Mouse (Mus musculus) midbrain, postnatal 0 days (tissue): Measurements from ENCODE around the gene Rcor2. TPM values are rescaled to one million over a fixed set of nuclear protein-coding genes. Genes with fewer than 3 reads are reported as not detected.

Experiments
- ATAC-seq: fragments of 200-750 bp; cut with Nextera tagmentation; 2 replicates; pipeline ENCODE4 v1.8.0; 2017; ENCODE audit warnings: moderate number of reproducible peaks, mild to moderate bottlenecking, moderate TSS enrichment, moderate library complexity; ENCODE audit not compliant: low FRiP score
- DNase-seq: peaks from one replicate; pipeline ENCODE4 v3.0.0-alpha.2; 2015; ENCODE audit warnings: low spot score
- H3K27ac ChIP-seq: fragments of 300-500 bp; sonication (generic); 2 replicates; pipeline ENCODE4 v1.5.1; 2014; ENCODE audit warnings: low read depth, mild to moderate bottlenecking, low read length, mixed read lengths
- H3K27me3 ChIP-seq: fragments of 300-500 bp; sonication (generic); 2 replicates; pipeline ENCODE4 v1.6.1; 2014; ENCODE audit warnings: low read length, control low read depth, mixed read lengths; ENCODE audit not compliant: insufficient read depth
- H3K36me3 ChIP-seq: fragments of 300-500 bp; sonication (generic); 2 replicates; pipeline ENCODE4 v1.6.1; 2014; ENCODE audit warnings: low read length, control low read depth, mixed read lengths; ENCODE audit not compliant: insufficient read depth
- H3K4me1 ChIP-seq: fragments of 300-500 bp; sonication (generic); 2 replicates; pipeline ENCODE4 v1.6.1; 2014; ENCODE audit warnings: mild to moderate bottlenecking, control low read depth, antibody characterized with exemption, low read length, mixed read lengths; ENCODE audit not compliant: insufficient read depth
- H3K4me2 ChIP-seq: fragments of 300-500 bp; sonication (generic); 2 replicates; pipeline ENCODE4 v1.6.1; 2014; ENCODE audit warnings: low read depth, mild to moderate bottlenecking, low read length, mixed read lengths; ENCODE audit not compliant: poor library complexity, severe bottlenecking
- H3K4me3 ChIP-seq: fragments of 300-500 bp; sonication (generic); 2 replicates; pipeline ENCODE4 v1.5.1; 2014; ENCODE audit warnings: low read depth, mild to moderate bottlenecking, low read length, moderate library complexity
- H3K9ac ChIP-seq: fragments of 300-500 bp; sonication (generic); replicated peaks from 2 replicates; pipeline ENCODE4 v1.6.1; 2014; ENCODE audit warnings: mild to moderate bottlenecking, low read length, moderate library complexity, mixed read lengths; ENCODE audit not compliant: poor library complexity, severe bottlenecking
- H3K9me3 ChIP-seq: fragments of 300-500 bp; sonication (generic); 2 replicates; pipeline ENCODE4 v1.6.1; 2016; ENCODE audit warnings: low read length, control low read depth
- CTCF ChIP-seq: IDR thresholded peaks from 2 replicates; pipeline ENCODE4 v1.5.1; 2016; ENCODE audit warnings: antibody characterized with exemption, mild to moderate bottlenecking
- WGBS: fragments of 180-500 bp; shearing (Covaris S2); extraction: QIAGEN DNeasy Blood & Tissue Kit; methylation state at CpG from one replicate; pipeline ENCODE4 v1.1.7; 2014; 5-methylcytosine and 5-hydroxymethylcytosine counted together
- polyA plus RNA-seq: library from polyadenylated mRNA; unstranded; fragments of >200 nt; fragmentation: Nextera tagmentation; extraction: Ambion mirVana; gene quantifications from 2 replicates; pipeline ENCODE4 v1.2.1, GENCODE M21; 2015
- total RNA-seq: library from RNA; depleted of rRNA; stranded (reverse); fragments of >200 nt; gene quantifications from 2 replicates; pipeline ENCODE4 v1.2.3, GENCODE M21; 2014

Rcor2 gene
- total and polyA plus RNA-seq, 2 experiments from 2014 or later: 8.9 to 53.1 TPM

DNA sequence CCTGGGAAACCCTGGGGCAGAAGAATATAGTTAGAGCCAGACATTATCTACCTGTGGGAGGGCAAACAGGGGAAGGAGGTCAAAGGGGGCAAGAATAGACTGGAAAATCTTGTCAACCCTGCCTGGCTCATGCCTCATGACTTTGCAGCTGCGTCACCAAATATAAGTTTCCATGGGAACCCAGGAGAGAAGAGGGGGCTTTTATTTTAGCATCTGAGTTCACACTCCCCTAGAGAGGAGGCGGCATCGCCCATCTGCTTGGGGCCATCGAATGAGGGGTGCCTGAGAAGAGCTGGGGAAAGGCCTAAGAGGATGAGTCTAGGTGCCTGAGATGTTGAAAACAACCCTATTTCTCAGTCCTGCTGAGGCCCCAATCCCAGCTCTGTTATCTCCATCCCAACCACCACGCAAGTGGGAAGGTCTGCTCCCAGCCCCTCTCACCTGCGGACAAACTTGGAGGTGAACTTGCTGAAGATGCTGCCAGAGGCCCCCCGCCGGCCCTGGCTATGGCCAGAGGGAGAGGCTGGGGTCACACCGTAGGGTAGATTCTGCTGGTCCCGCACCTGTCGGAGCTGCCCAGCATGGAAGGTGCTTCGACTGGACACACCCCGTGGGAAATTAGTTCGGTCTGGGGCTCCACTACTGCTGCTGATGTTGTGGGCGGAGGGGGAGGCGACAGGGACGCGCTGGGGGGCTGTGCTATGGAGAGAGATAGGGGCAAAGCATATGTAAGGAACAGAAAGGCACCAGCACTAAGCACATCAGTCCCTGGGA is 13.6 kb downstream of the Rcor2 start:
- H3K9ac ChIP-seq: no peak overlapping the region
- no peaks in the 10 kb centered on the region for H3K27me3 ChIP-seq
- peaks cover 63% of the 10 kb centered on the region for H3K36me3 ChIP-seq
- WGBS: 87% methylated on average over 18 of the region's 18 CpGs
- H3K9me3 ChIP-seq: no peaks in the 10 kb centered on the region
- no peak overlapping the region for H3K4me2 ChIP-seq
- DNase-seq: no peak
- no peak for ATAC-seq
- no peak overlapping the region for H3K4me3 ChIP-seq
- H3K4me1 ChIP-seq: no peaks in the 10 kb centered on the region
- no peak for TF ChIP-seq CTCF
- H3K27ac ChIP-seq: no peak overlapping the region

DNA sequence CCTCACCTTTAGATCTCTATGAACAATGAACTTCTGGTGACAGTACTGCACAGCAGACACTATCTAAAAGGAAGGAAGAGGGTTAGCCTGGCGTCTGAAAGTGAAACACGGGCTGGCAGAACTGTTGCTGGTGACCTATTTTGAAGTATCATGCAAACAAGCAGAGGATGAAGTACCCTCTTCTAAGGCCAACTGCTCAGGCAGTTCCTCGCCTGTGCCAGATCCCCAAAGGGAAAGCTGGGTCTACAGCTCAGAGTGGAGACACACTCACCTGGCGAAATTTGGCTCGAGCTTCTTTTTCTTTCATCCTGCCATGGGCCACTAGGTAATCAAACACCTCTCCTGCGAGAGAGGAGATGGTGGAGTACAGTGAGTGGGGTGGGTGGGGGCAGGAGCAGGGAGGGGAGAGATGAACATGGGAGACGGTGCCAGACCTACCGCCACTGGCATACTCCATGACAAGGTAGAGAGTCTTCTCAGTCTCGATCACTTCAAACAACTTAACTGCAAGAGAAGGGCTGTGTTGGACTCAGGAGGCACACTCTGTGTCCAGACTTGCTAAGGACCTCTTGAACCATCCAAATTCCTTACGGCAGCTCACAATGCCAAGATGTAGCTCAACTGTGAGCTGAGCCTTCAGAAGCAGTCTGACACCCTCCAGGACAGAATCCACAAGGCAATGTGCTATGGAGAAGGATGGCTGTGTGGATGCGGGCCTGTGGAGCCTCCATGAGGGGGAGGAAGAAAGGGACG is 19.6 kb downstream of the Rcor2 start:
- Histone ChIP-seq H3K4me3 (no peak overlapping the region), H3K36me3 (peaks cover 53% of the 10 kb centered on the region), H3K9me3 (no peaks in the 10 kb centered on the region), H3K4me1 (no peaks in the 10 kb centered on the region), H3K27me3 (no peaks in the 10 kb centered on the region), H3K4me2 (no peak overlapping the region), H3K9ac (no peak overlapping the region), H3K27ac (no peak overlapping the region)
- DNase-seq (no peak), ATAC-seq (no peak)
- 92% methylated on average over 12 of the region's 12 CpGs for whole genome bisulfite sequencing
- TF ChIP-seq CTCF: no peak

DNA sequence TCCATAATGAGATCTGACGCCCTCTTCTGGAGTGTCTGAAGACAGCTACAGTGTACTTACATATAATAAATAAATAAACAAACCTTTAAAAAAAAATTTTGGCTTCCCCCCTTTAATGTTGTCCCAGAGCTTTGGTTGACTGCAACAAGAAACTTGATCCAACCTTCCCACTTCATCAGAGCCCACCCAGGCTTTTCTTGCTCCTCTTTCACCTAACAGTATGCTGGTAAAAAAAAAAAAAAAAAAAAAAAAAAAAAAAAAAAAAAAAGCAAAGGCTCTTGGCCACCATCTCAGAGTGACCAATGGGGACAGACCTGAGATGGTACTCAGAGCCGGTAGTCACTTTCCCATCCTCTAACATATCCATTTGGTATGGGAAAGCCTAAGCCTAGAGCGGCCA is 21.2 kb downstream of the Rcor2 start:
- no peak for TF ChIP-seq CTCF
- H3K36me3 ChIP-seq: peaks cover 38% of the 10 kb centered on the region
- WGBS: 85% methylated on average over 3 of the region's 3 CpGs
- H3K27ac ChIP-seq: no peak overlapping the region
- H3K27me3 ChIP-seq: no peaks in the 10 kb centered on the region
- H3K4me2 ChIP-seq: no peak overlapping the region
- H3K4me1 ChIP-seq: no peaks in the 10 kb centered on the region
- no peaks in the 10 kb centered on the region for H3K9me3 ChIP-seq
- H3K9ac ChIP-seq: no peak overlapping the region
- H3K4me3 ChIP-seq: no peak overlapping the region
- no peak for ATAC-seq
- no peak for DNase-seq

DNA sequence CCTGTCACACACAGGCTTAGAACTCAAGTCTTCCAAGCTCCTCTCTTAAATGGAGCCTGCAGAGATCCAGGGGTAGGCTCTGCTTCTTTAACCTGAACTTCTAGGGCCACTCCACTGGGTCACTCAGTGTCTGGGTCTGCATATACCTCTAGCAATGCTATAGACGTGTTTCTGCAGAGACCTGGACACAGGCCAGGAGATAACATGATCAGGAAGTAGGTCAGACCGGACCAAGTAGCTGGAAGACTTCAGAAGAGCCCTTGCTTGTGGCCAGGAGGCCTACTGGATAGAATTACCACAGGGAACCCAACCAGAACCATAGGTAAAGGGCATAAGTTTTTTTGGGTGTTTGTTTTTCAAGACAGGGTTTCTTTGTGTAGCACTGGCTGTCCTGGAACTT is 22.6 kb downstream of the Rcor2 start:
- WGBS: 64% methylated on average over 2 of the region's 2 CpGs

DNA sequence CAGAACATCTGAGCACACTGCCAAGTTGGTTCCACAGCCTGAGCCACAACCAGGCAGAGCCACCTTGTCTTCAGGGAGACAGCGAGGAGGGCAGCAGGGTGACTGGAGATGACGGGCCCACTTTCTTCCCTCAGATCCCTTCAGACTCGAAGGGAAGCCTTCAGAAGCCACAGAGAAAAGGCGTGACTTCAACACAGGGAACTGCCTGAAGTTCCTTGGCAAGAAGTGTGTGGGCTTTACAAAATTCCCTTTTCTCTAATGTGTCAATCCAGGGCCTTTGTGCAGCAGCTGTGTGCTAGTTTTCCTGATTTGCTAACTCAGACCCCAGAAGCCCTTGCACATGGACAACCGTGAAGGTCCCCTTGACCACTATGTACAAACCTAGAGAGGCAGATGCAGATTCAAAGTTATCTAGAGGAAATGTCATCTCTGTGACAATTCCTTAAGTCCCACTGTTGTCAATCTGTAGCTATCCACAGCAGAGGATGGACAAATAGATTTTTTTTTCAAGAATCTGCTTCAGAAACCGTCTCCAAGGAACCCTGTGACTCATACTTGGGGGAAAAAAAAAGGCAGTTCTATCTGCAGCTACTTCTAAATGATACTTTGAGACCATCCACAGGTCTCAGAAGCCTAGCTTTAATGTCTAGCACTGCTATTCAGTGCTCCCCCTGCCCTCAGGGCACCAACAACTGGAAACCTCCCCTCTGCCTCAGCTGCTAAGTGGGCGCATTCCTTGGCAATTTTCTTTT is 25.0 kb downstream of the Rcor2 start:
- WGBS: 70% methylated on average over 7 of the region's 7 CpGs
- H3K9ac ChIP-seq: no peak overlapping the region
- H3K9me3 ChIP-seq: no peaks in the 10 kb centered on the region
- H3K4me3 ChIP-seq: no peak overlapping the region
- H3K36me3 ChIP-seq: peaks cover 13% of the 10 kb centered on the region
- no peaks in the 10 kb centered on the region for H3K27me3 ChIP-seq
- ATAC-seq: no peak
- no peak overlapping the region for H3K4me2 ChIP-seq
- no peak for TF ChIP-seq CTCF
- H3K27ac ChIP-seq: no peak overlapping the region
- H3K4me1 ChIP-seq: no peaks in the 10 kb centered on the region
- no peak for DNase-seq

More for the DNA sequence above, 22.6 kb downstream of the Rcor2 start:
- H3K4me1 ChIP-seq: no peaks in the 10 kb centered on the region
- no peak for TF ChIP-seq CTCF
- no peak overlapping the region for H3K4me3 ChIP-seq
- no peak overlapping the region for H3K9ac ChIP-seq
- H3K27ac ChIP-seq: no peak overlapping the region
- ATAC-seq (no peak), DNase-seq (no peak)
- H3K27me3 ChIP-seq: no peaks in the 10 kb centered on the region
- no peaks in the 10 kb centered on the region for H3K9me3 ChIP-seq
- H3K4me2 ChIP-seq: no peak overlapping the region
- peaks cover 25% of the 10 kb centered on the region for H3K36me3 ChIP-seq
